Mouse (Mus musculus) G1E (cell line): ENCODE measurements around the gene Olfr734. TPM values are rescaled to one million over a fixed set of nuclear protein-coding genes. Genes with fewer than 3 reads are reported as not detected.

ENCODE experiments used
- ATAC-seq: 2 replicates; pipeline ENCODE4 v1.8.0; 2016; ENCODE audit warnings: mild to moderate bottlenecking; ENCODE audit not compliant: insufficient number of reproducible peaks, poor library complexity, low FRiP score, severe bottlenecking; ENCODE audit errors: extremely low read depth
- DNase-seq: peaks from one replicate; pipeline ENCODE4 v3.0.0; 2012; ENCODE audit warnings: low spot score
- H3K27me3 ChIP-seq: 2 replicates; pipeline ENCODE4 v1.6.1; 2012; ENCODE audit warnings: mild to moderate bottlenecking, low read length, inconsistent platforms; ENCODE audit not compliant: insufficient read depth
- H3K36me3 ChIP-seq: replicated peaks from 2 replicates; pipeline ENCODE3; 2012; ENCODE audit warnings: mild to moderate bottlenecking, inconsistent platforms
- H3K4me1 ChIP-seq: 2 replicates; pipeline ENCODE4 v1.6.1; 2012; ENCODE audit warnings: low read depth, low read length, inconsistent platforms, mixed read lengths; ENCODE audit not compliant: insufficient read depth
- H3K4me3 ChIP-seq: 2 replicates; pipeline ENCODE4 v1.5.1; 2012; ENCODE audit warnings: low read depth, mild to moderate bottlenecking, inconsistent platforms, low read length, moderate library complexity, mixed read lengths
- H3K9me3 ChIP-seq: replicated peaks from 2 replicates; pipeline ENCODE4 v1.6.1; 2012; ENCODE audit warnings: inconsistent platforms
- CTCF ChIP-seq: IDR thresholded peaks from 2 replicates; pipeline ENCODE4 v1.5.1; 2012; ENCODE audit warnings: low read depth, low read length, inconsistent platforms, mixed read lengths
- GATA1 ChIP-seq: IDR thresholded peaks from 2 replicates; pipeline ENCODE4 v1.6.1; 2012; ENCODE audit warnings: borderline replicate concordance, low read length, inconsistent platforms, mixed read lengths
- GATA2 ChIP-seq: IDR thresholded peaks from 2 replicates; pipeline ENCODE4 v1.6.1; 2012; ENCODE audit warnings: low read depth, low read length, inconsistent platforms, borderline replicate concordance
- POLR2AphosphoS5 ChIP-seq: IDR thresholded peaks from 2 replicates; pipeline ENCODE4 v1.6.1; 2012; ENCODE audit warnings: low read depth, low read length, inconsistent platforms; ENCODE audit not compliant: insufficient replicate concordance
- TAL1 ChIP-seq: conservative IDR thresholded peaks from 2 replicates; pipeline ENCODE4 v1.6.1; 2012; ENCODE audit warnings: low read depth, low read length, inconsistent platforms, mixed read lengths
- polyA plus RNA-seq: library from polyadenylated mRNA; stranded (reverse); fragments of >175 nt; gene quantifications from 2 replicates; pipeline ENCODE4 v1.2.3, GENCODE M21; 2012
- total RNA-seq, 2 experiments: library from RNA; stranded (forward) in 1 of 2; stranded (reverse) in 1 of 2; fragments of 200-1000 nt in 1 of 2; fragments of >200 nt in 1 of 2; fragmentation: Nextera tagmentation in 1 of 2; gene quantifications; 2 replicates each; pipeline ENCODE4 v1.2.3; 2014 to 2017

The Olfr734 gene
- total and polyA plus RNA-seq, 3 experiments, result 0.16 TPM; not detected in 2

DNA sequence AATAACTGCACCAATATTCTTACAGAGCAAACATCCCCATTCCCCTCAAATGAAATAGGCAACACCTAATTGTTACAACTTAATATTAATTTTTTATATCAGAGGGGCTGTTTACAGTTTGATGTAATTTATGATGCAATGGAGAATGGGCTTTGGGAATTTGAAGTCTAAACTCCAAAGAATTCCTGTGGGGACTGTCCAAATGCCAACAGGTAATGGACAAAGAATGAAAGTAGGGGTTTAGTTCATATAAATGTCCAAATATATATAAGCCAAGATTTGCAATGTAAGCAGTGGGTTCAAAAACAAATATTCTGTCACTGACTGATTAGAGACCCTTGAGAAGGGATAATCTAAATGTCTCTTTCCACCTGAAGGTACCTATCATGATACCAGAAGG is 25.1 kb downstream of the Olfr734 start, which contains the start of gene Olfr733:
Olfr733 (minus strand) TSS at position 101 of the 400 bp plus-strand sequence.
- H3K27me3 ChIP-seq, result no peaks in the 10 kb centered on the region
- DNase-seq (no peak), ATAC-seq (no peak)
- H3K4me3 ChIP-seq, result no peak within 1 kb of the TSS
- no peaks in the 10 kb centered on the region for H3K4me1 ChIP-seq
- no peaks in the 10 kb centered on the region for H3K36me3 ChIP-seq
- H3K9me3 ChIP-seq, result no peaks in the 10 kb centered on the region
- TF ChIP-seq GATA1 (no peak), GATA2 (no peak), POLR2AphosphoS5 (no peak), TAL1 (no peak), CTCF (no peak)

DNA sequence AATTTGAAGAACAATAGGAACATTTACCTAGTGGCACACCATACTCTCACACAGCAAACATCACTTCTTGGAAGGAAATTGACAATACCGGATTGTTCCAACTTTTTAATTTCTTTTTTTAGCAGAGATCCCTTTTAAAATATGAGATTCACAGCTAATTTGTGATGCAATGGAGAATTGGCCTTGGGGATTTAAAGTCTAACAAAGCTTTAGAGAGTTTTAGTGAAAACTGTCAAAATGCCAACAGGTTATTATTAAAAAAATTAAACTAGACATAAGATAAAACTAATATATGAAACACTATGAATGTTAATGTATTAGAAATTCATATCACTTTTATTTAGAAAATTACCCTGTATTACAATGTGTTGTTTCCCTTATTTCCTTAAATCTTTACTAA is 42.5 kb downstream of the Olfr734 start, which contains the start of gene Olfr732:
Olfr732 (minus strand) TSS at position 101 of the 400 bp plus-strand sequence.
- Histone ChIP-seq H3K36me3 (no peaks in the 10 kb centered on the region), H3K4me1 (no peaks in the 10 kb centered on the region), H3K9me3 (no peaks in the 10 kb centered on the region), H3K27me3 (no peaks in the 10 kb centered on the region), H3K4me3 (no peak within 1 kb of the TSS)
- TF ChIP-seq GATA1 (no peak), TAL1 (no peak), POLR2AphosphoS5 (no peak), GATA2 (no peak), CTCF (no peak)
- no peak for ATAC-seq
- no peak for DNase-seq

Other genes starting within 250 kb of the Olfr734 start
- not detected in 2 replicates for gene Olfr726, start 235.8 kb downstream of the Olfr734 start, total RNA-seq (2014; fragmentation: Nextera tagmentation)
- 0.27 TPM in 1 of 2 replicates, not detected in the other for gene Olfr726, start 235.8 kb downstream of the Olfr734 start, total RNA-seq (2017)
- gene Olfr726, start 235.8 kb downstream of the Olfr734 start, polyA plus RNA-seq, result not detected in 2 replicates
- not detected in 2 replicates for gene Olfr727, start 203.6 kb downstream of the Olfr734 start, total RNA-seq (2014; fragmentation: Nextera tagmentation)
- not detected in 2 replicates for gene Olfr727, start 203.6 kb downstream of the Olfr734 start, total RNA-seq (2017)
- not detected in 2 replicates for gene Olfr727, start 203.6 kb downstream of the Olfr734 start, polyA plus RNA-seq
- gene Olfr728, start 184.1 kb downstream of the Olfr734 start, total RNA-seq (2014; fragmentation: Nextera tagmentation), result not detected in 2 replicates
- 0.22 and 0.23 TPM in 2 replicates for gene Olfr728, start 184.1 kb downstream of the Olfr734 start, total RNA-seq (2017)
- not detected in 2 replicates for gene Olfr728, start 184.1 kb downstream of the Olfr734 start, polyA plus RNA-seq
- gene Olfr729, start 173.9 kb downstream of the Olfr734 start, total RNA-seq (2014; fragmentation: Nextera tagmentation), result not detected in 2 replicates
- gene Olfr729, start 173.9 kb downstream of the Olfr734 start, total RNA-seq (2017), result under 0.01 and 0.05 TPM in 2 replicates
- not detected in 2 replicates for gene Olfr729, start 173.9 kb downstream of the Olfr734 start, polyA plus RNA-seq
- gene Olfr730, start 138.6 kb downstream of the Olfr734 start, total RNA-seq (2014; fragmentation: Nextera tagmentation), result not detected in 2 replicates
- gene Olfr730, start 138.6 kb downstream of the Olfr734 start, total RNA-seq (2017), result 0.22 and 0.41 TPM in 2 replicates
- not detected in 2 replicates for gene Olfr730, start 138.6 kb downstream of the Olfr734 start, polyA plus RNA-seq
- gene Olfr731, start 84.9 kb downstream of the Olfr734 start, total RNA-seq (2014; fragmentation: Nextera tagmentation), result not detected in 2 replicates
- under 0.01 and 0.22 TPM in 2 replicates for gene Olfr731, start 84.9 kb downstream of the Olfr734 start, total RNA-seq (2017)
- gene Olfr731, start 84.9 kb downstream of the Olfr734 start, polyA plus RNA-seq, result not detected in 2 replicates
- gene Olfr732, start 42.6 kb downstream of the Olfr734 start, total RNA-seq (2014; fragmentation: Nextera tagmentation), result not detected in 2 replicates
- 0.11 TPM in 1 of 2 replicates, not detected in the other for gene Olfr732, start 42.6 kb downstream of the Olfr734 start, total RNA-seq (2017)
- gene Olfr732, start 42.6 kb downstream of the Olfr734 start, polyA plus RNA-seq, result not detected in 2 replicates
- not detected in 2 replicates for gene Olfr733, start 25.2 kb downstream of the Olfr734 start, total RNA-seq (2014; fragmentation: Nextera tagmentation)
- gene Olfr733, start 25.2 kb downstream of the Olfr734 start, total RNA-seq (2017), result 0.16 TPM in 1 of 2 replicates, not detected in the other
- gene Olfr733, start 25.2 kb downstream of the Olfr734 start, polyA plus RNA-seq, result not detected in 2 replicates
- gene Olfr735, start 22.1 kb upstream of the Olfr734 start, total RNA-seq (2014; fragmentation: Nextera tagmentation), result not detected in 2 replicates
- 0.44 TPM in 1 of 2 replicates, not detected in the other for gene Olfr735, start 22.1 kb upstream of the Olfr734 start, total RNA-seq (2017)
- gene Olfr735, start 22.1 kb upstream of the Olfr734 start, polyA plus RNA-seq, result not detected in 2 replicates
- gene Tlr11, start 31.2 kb upstream of the Olfr734 start, total RNA-seq (2014; fragmentation: Nextera tagmentation), result not detected in 2 replicates
- gene Tlr11, start 31.2 kb upstream of the Olfr734 start, total RNA-seq (2017), result 0.11 TPM in 1 of 2 replicates, not detected in the other
- not detected in 2 replicates for gene Tlr11, start 31.2 kb upstream of the Olfr734 start, polyA plus RNA-seq
- gene Olfr736, start 54.4 kb upstream of the Olfr734 start, total RNA-seq (2014; fragmentation: Nextera tagmentation), result not detected in 2 replicates
- 0.11 TPM in 1 of 2 replicates, not detected in the other for gene Olfr736, start 54.4 kb upstream of the Olfr734 start, total RNA-seq (2017)
- not detected in 2 replicates for gene Olfr736, start 54.4 kb upstream of the Olfr734 start, polyA plus RNA-seq
- gene Olfr738, start 80.8 kb upstream of the Olfr734 start, total RNA-seq (2014; fragmentation: Nextera tagmentation), result not detected in 2 replicates
- not detected in 2 replicates for gene Olfr738, start 80.8 kb upstream of the Olfr734 start, total RNA-seq (2017)
- not detected in 2 replicates for gene Olfr738, start 80.8 kb upstream of the Olfr734 start, polyA plus RNA-seq
- gene Olfr739, start 91.9 kb upstream of the Olfr734 start, total RNA-seq (2014; fragmentation: Nextera tagmentation), result not detected in 2 replicates
- 0.05 and 0.17 TPM in 2 replicates for gene Olfr739, start 91.9 kb upstream of the Olfr734 start, total RNA-seq (2017)
- not detected in 2 replicates for gene Olfr739, start 91.9 kb upstream of the Olfr734 start, polyA plus RNA-seq
- gene Olfr740, start 118.8 kb upstream of the Olfr734 start, total RNA-seq (2014; fragmentation: Nextera tagmentation), result not detected in 2 replicates
- gene Olfr740, start 118.8 kb upstream of the Olfr734 start, total RNA-seq (2017), result 0.06 and 0.11 TPM in 2 replicates
- not detected in 2 replicates for gene Olfr740, start 118.8 kb upstream of the Olfr734 start, polyA plus RNA-seq
- not detected in 2 replicates for gene Olfr741, start 146.0 kb upstream of the Olfr734 start, total RNA-seq (2014; fragmentation: Nextera tagmentation)
- gene Olfr741, start 146.0 kb upstream of the Olfr734 start, total RNA-seq (2017), result 0.16 TPM in 1 of 2 replicates, not detected in the other
- gene Olfr741, start 146.0 kb upstream of the Olfr734 start, polyA plus RNA-seq, result not detected in 2 replicates
- gene Olfr742, start 176.8 kb upstream of the Olfr734 start, total RNA-seq (2014; fragmentation: Nextera tagmentation), result not detected in 2 replicates
- 0.11 TPM in 1 of 2 replicates, not detected in the other for gene Olfr742, start 176.8 kb upstream of the Olfr734 start, total RNA-seq (2017)
- not detected in 2 replicates for gene Olfr742, start 176.8 kb upstream of the Olfr734 start, polyA plus RNA-seq
- not detected in 2 replicates for gene Olfr743, start 195.1 kb upstream of the Olfr734 start, total RNA-seq (2014; fragmentation: Nextera tagmentation)
- gene Olfr743, start 195.1 kb upstream of the Olfr734 start, total RNA-seq (2017), result 0.22 and 0.23 TPM in 2 replicates
- not detected in 2 replicates for gene Olfr743, start 195.1 kb upstream of the Olfr734 start, polyA plus RNA-seq